Mouse (Mus musculus) liver, embryonic 11.5 days (tissue): ENCODE data around the gene Pcbp1. TPM values are rescaled to one million over a fixed set of nuclear protein-coding genes. Genes with fewer than 3 reads are reported as not detected.

ENCODE experiments used
- ATAC-seq: fragments of 200-750 bp; cut with Nextera tagmentation; replicated peaks from 2 replicates; pipeline ENCODE4 v1.8.0; 2017; ENCODE audit warnings: moderate number of reproducible peaks, mild to moderate bottlenecking, moderate TSS enrichment, moderate library complexity; ENCODE audit not compliant: low FRiP score
- DNase-seq: peaks from one replicate; pipeline ENCODE4 v3.0.0-alpha.2; 2017; ENCODE audit warnings: low spot score
- H3K27ac ChIP-seq: fragments of 300-500 bp; sonication (generic); 2 replicates; pipeline ENCODE4 v1.5.1; 2014; ENCODE audit warnings: mild to moderate bottlenecking, low read depth, low read length, control low read depth
- H3K27me3 ChIP-seq: fragments of 300-500 bp; sonication (generic); replicated peaks from 2 replicates; pipeline ENCODE4 v1.6.1; 2014; ENCODE audit warnings: low read length, mixed read lengths; ENCODE audit not compliant: control insufficient read depth, insufficient read depth
- H3K36me3 ChIP-seq: fragments of 300-500 bp; sonication (generic); 2 replicates; pipeline ENCODE4 v1.6.1; 2014; ENCODE audit warnings: mild to moderate bottlenecking, low read length, moderate library complexity, mixed read lengths; ENCODE audit not compliant: control insufficient read depth, insufficient read depth
- H3K4me1 ChIP-seq: fragments of 300-500 bp; sonication (generic); replicated peaks from 2 replicates; pipeline ENCODE4 v1.6.1; 2014; ENCODE audit warnings: low read length, mixed read lengths; ENCODE audit not compliant: control insufficient read depth, insufficient read depth
- H3K4me2 ChIP-seq: fragments of 300-500 bp; sonication (generic); 2 replicates; pipeline ENCODE4 v1.6.1; 2014; ENCODE audit warnings: mild to moderate bottlenecking, control low read depth, moderate library complexity
- H3K4me3 ChIP-seq: fragments of 300-500 bp; sonication (generic); 2 replicates; pipeline ENCODE4 v1.5.1; 2014; ENCODE audit warnings: low read depth, low read length, control low read depth
- H3K9ac ChIP-seq: fragments of 300-500 bp; sonication (generic); 2 replicates; pipeline ENCODE4 v1.6.1; 2014; ENCODE audit warnings: low read depth, low read length, control low read depth
- H3K9me3 ChIP-seq: fragments of 300-500 bp; sonication (generic); 2 replicates; pipeline ENCODE4 v1.6.1; 2016; ENCODE audit warnings: low read length, inconsistent platforms, mixed read lengths; ENCODE audit not compliant: control insufficient read depth
- WGBS: fragments of 180-500 bp; shearing (Covaris S2); extraction: QIAGEN DNeasy Blood & Tissue Kit; methylation state at CpG from one replicate; pipeline ENCODE4 v1.1.7; 2014; 5-methylcytosine and 5-hydroxymethylcytosine counted together
- polyA plus RNA-seq: library from polyadenylated mRNA; unstranded; fragments of >200 nt; fragmentation: Nextera tagmentation; extraction: Ambion mirVana; gene quantifications from 2 replicates; pipeline ENCODE4 v1.2.1, GENCODE M21; 2014

Pcbp1 gene
- polyA plus RNA-seq, 1 experiment from 2014 or later = 543 TPM

GRCm38 (mm10) chr6:86519767-86520345 lies 6.3 kb downstream of the Pcbp1 start:
- WGBS = 79% methylated on average over 3 of the region's 3 CpGs
- DNase-seq = no peak
- H3K27ac ChIP-seq = no peak overlapping the region

GRCm38 (mm10) chr6:86516021-86516420 lies 10.1 kb downstream of the Pcbp1 start:
- DNase-seq (no peak), ATAC-seq (no peak)
- no peaks in the 10 kb centered on the region for H3K36me3 ChIP-seq
- H3K27ac ChIP-seq = no peak overlapping the region
- WGBS = 74% methylated on average over 1 of the region's 1 CpGs
- H3K4me1 ChIP-seq = no peaks in the 10 kb centered on the region
- no peaks in the 10 kb centered on the region for H3K9me3 ChIP-seq
- no peak overlapping the region for H3K9ac ChIP-seq
- H3K4me2 ChIP-seq = no peak overlapping the region
- H3K27me3 ChIP-seq = no peaks in the 10 kb centered on the region
- no peak overlapping the region for H3K4me3 ChIP-seq

More at GRCm38 (mm10) chr6:86519767-86520345, 6.3 kb downstream of the Pcbp1 start:
- ATAC-seq = no peak
- Histone ChIP-seq H3K4me2 (no peak overlapping the region), H3K4me3 (no peak overlapping the region), H3K9ac (no peak overlapping the region), H3K27me3 (no peaks in the 10 kb centered on the region), H3K4me1 (peaks cover 10% of the 10 kb centered on the region), H3K9me3 (no peaks in the 10 kb centered on the region), H3K36me3 (peaks cover 3% of the 10 kb centered on the region; the same call in 1 of the 2 replicates)

- no peak for ATAC-seq
- DNase-seq = no peak
- Histone ChIP-seq H3K36me3 (no peaks in the 10 kb centered on the region), H3K4me1 (peaks cover 11% of the 10 kb centered on the region), H3K9ac (no peak overlapping the region), H3K27ac (no peak overlapping the region), H3K27me3 (no peaks in the 10 kb centered on the region), H3K9me3 (no peaks in the 10 kb centered on the region), H3K4me3 (no peak overlapping the region), H3K4me2 (no peak overlapping the region)
- WGBS = 83% methylated on average over 4 of the region's 4 CpGs
Measured at GRCm38 (mm10) chr6:86513296-86513695, 12.8 kb downstream of the Pcbp1 start.

GRCm38 (mm10) chr6:86510979-86511378 lies 15.1 kb downstream of the Pcbp1 start:
- ATAC-seq (no peak), DNase-seq (no peak)
- H3K9me3 ChIP-seq = no peaks in the 10 kb centered on the region
- peaks cover 18% of the 10 kb centered on the region for H3K4me1 ChIP-seq
- H3K9ac ChIP-seq = no peak overlapping the region
- H3K27me3 ChIP-seq = no peaks in the 10 kb centered on the region
- WGBS = 71% methylated on average over 4 of the region's 4 CpGs
- no peaks in the 10 kb centered on the region for H3K36me3 ChIP-seq
- no peak overlapping the region for H3K27ac ChIP-seq
- no peak overlapping the region for H3K4me3 ChIP-seq
- H3K4me2 ChIP-seq = no peak overlapping the region

- Histone ChIP-seq H3K4me1 (peaks cover 18% of the 10 kb centered on the region), H3K36me3 (no peaks in the 10 kb centered on the region), H3K27me3 (no peaks in the 10 kb centered on the region), H3K9me3 (no peaks in the 10 kb centered on the region), H3K9ac (no peak overlapping the region), H3K4me2 (0 out of 2 replicates have a peak overlapping the region, but pooled peaks have one; percentile 14), H3K27ac (no peak overlapping the region), H3K4me3 (no peak overlapping the region)
- ATAC-seq = peak; percentile 82
- WGBS = 43% methylated on average over 3 of the region's 3 CpGs
- no peak for DNase-seq
Measured at GRCm38 (mm10) chr6:86509866-86510200, 16.3 kb downstream of the Pcbp1 start.

- no peaks in the 10 kb centered on the region for H3K27me3 ChIP-seq
- no peak overlapping the region for H3K27ac ChIP-seq
- H3K4me3 ChIP-seq = no peak overlapping the region
- H3K36me3 ChIP-seq = no peaks in the 10 kb centered on the region
- H3K4me1 ChIP-seq = peaks cover 18% of the 10 kb centered on the region
- ATAC-seq (peak; percentile 44; the same call in 1 of the 2 replicates), DNase-seq (no peak)
- H3K9ac ChIP-seq = no peak overlapping the region
- H3K9me3 ChIP-seq = no peaks in the 10 kb centered on the region
- 65% methylated on average over 4 of the region's 4 CpGs for WGBS
- H3K4me2 ChIP-seq = 0 out of 2 replicates have a peak overlapping the region, but pooled peaks have one; percentile 14
Measured at GRCm38 (mm10) chr6:86509194-86509865, 16.8 kb downstream of the Pcbp1 start.

GRCm38 (mm10) chr6:86508736-86509135 lies 17.4 kb downstream of the Pcbp1 start:
- Histone ChIP-seq H3K4me3 (no peak overlapping the region), H3K27me3 (no peaks in the 10 kb centered on the region), H3K9me3 (no peaks in the 10 kb centered on the region), H3K27ac (no peak overlapping the region), H3K9ac (no peak overlapping the region), H3K4me1 (peaks cover 18% of the 10 kb centered on the region), H3K4me2 (no peak overlapping the region), H3K36me3 (no peaks in the 10 kb centered on the region)
- DNase-seq (no peak), ATAC-seq (no peak)
- 77% methylated on average over 3 of the region's 3 CpGs for WGBS

GRCm38 (mm10) chr6:86507116-86507515 lies 19.0 kb downstream of the Pcbp1 start:
- H3K27ac ChIP-seq = no peak overlapping the region
- H3K4me3 ChIP-seq = no peak overlapping the region
- H3K36me3 ChIP-seq = no peaks in the 10 kb centered on the region
- ATAC-seq (no peak), DNase-seq (no peak)
- H3K4me1 ChIP-seq = peaks cover 18% of the 10 kb centered on the region
- H3K9ac ChIP-seq = no peak overlapping the region
- no peaks in the 10 kb centered on the region for H3K27me3 ChIP-seq
- H3K9me3 ChIP-seq = no peaks in the 10 kb centered on the region
- H3K4me2 ChIP-seq = no peak overlapping the region

- Histone ChIP-seq H3K9me3 (no peaks in the 10 kb centered on the region), H3K4me3 (no peak overlapping the region), H3K4me1 (peaks cover 18% of the 10 kb centered on the region), H3K27ac (no peak overlapping the region), H3K27me3 (no peaks in the 10 kb centered on the region), H3K4me2 (no peak overlapping the region), H3K36me3 (no peaks in the 10 kb centered on the region), H3K9ac (no peak overlapping the region)
- DNase-seq (no peak), ATAC-seq (no peak)
- 79% methylated on average over 3 of the region's 3 CpGs for WGBS
Measured at GRCm38 (mm10) chr6:86506309-86506708, 19.8 kb downstream of the Pcbp1 start.
